Mouse (Mus musculus) MEL (cell line): ENCODE results near the gene Olfr697. TPM values are rescaled to one million over a fixed set of nuclear protein-coding genes. Genes with fewer than 3 reads are reported as not detected.

Experiments used
- polyA plus RNA-seq, 2 experiments: library from polyadenylated mRNA; stranded (reverse) in 1 of 2; unstranded in 1 of 2; fragments of >175 nt in 1 of 2; fragments of >200 nt in 1 of 2; gene quantifications; 2 replicates each; pipeline versions ENCODE4 v1.2.1 to v1.2.4; 2012; ENCODE audit warnings: low replicate concordance in 2 of 2, low read depth in 1 of 2; ENCODE audit not compliant: insufficient read length in 2 of 2, insufficient read depth in 1 of 2, missing spikeins in 1 of 2
- total RNA-seq: library from RNA; depleted of rRNA; stranded (reverse); fragments of 300-350 nt; gene quantifications from 2 replicates; pipeline ENCODE4 v1.2.3, GENCODE M21; 2012; rRNA removed

Olfr697 gene
- total and polyA plus RNA-seq, 3 experiments = not detected

Other genes with a start within 250 kb of the Olfr697 start
- not detected in 2 replicates for gene Olfr693, start 61.9 kb downstream of the Olfr697 start, total RNA-seq
- not detected for gene Olfr693, start 61.9 kb downstream of the Olfr697 start, polyA plus RNA-seq
- gene Olfr694, start 50.6 kb downstream of the Olfr697 start, total RNA-seq = not detected in 2 replicates
- not detected for gene Olfr694, start 50.6 kb downstream of the Olfr697 start, polyA plus RNA-seq
- not detected in 2 replicates for gene Olfr695, start 26.0 kb downstream of the Olfr697 start, total RNA-seq
- not detected for gene Olfr695, start 26.0 kb downstream of the Olfr697 start, polyA plus RNA-seq
- not detected in 2 replicates for gene Olfr698, start 13.0 kb upstream of the Olfr697 start, total RNA-seq
- gene Olfr698, start 13.0 kb upstream of the Olfr697 start, polyA plus RNA-seq = not detected
- not detected in 2 replicates for gene Olfr699, start 50.8 kb upstream of the Olfr697 start, total RNA-seq
- gene Olfr699, start 50.8 kb upstream of the Olfr697 start, polyA plus RNA-seq = not detected
- not detected in 2 replicates for gene Olfr700, start 66.4 kb upstream of the Olfr697 start, total RNA-seq
- gene Olfr700, start 66.4 kb upstream of the Olfr697 start, polyA plus RNA-seq = not detected
- not detected in 2 replicates for gene Olfr701, start 71.7 kb upstream of the Olfr697 start, total RNA-seq
- gene Olfr701, start 71.7 kb upstream of the Olfr697 start, polyA plus RNA-seq = not detected
- gene Olfr702, start 91.5 kb upstream of the Olfr697 start, total RNA-seq = not detected in 2 replicates
- not detected for gene Olfr702, start 91.5 kb upstream of the Olfr697 start, polyA plus RNA-seq
- not detected in 2 replicates for gene Olfr703, start 100.9 kb upstream of the Olfr697 start, total RNA-seq
- not detected for gene Olfr703, start 100.9 kb upstream of the Olfr697 start, polyA plus RNA-seq
- not detected in 2 replicates for gene Olfr704, start 120.7 kb upstream of the Olfr697 start, total RNA-seq
- not detected for gene Olfr704, start 120.7 kb upstream of the Olfr697 start, polyA plus RNA-seq
- not detected in 2 replicates for gene Olfr705, start 134.4 kb upstream of the Olfr697 start, total RNA-seq
- not detected for gene Olfr705, start 134.4 kb upstream of the Olfr697 start, polyA plus RNA-seq
- not detected in 2 replicates for gene Olfr706, start 145.7 kb upstream of the Olfr697 start, total RNA-seq
- not detected for gene Olfr706, start 145.7 kb upstream of the Olfr697 start, polyA plus RNA-seq
- not detected in 2 replicates for gene Olfr707, start 158.8 kb upstream of the Olfr697 start, total RNA-seq
- not detected for gene Olfr707, start 158.8 kb upstream of the Olfr697 start, polyA plus RNA-seq
- gene Olfr1532-ps1, start 165.6 kb upstream of the Olfr697 start, total RNA-seq = not detected in 2 replicates
- gene Olfr1532-ps1, start 165.6 kb upstream of the Olfr697 start, polyA plus RNA-seq = not detected
- not detected in 2 replicates for gene Olfr709-ps1, start 189.8 kb upstream of the Olfr697 start, total RNA-seq
- not detected for gene Olfr709-ps1, start 189.8 kb upstream of the Olfr697 start, polyA plus RNA-seq
- gene Olfr710, start 205.9 kb upstream of the Olfr697 start, total RNA-seq = not detected in 2 replicates
- gene Olfr710, start 205.9 kb upstream of the Olfr697 start, polyA plus RNA-seq = not detected
- gene Olfr6, start 221.5 kb upstream of the Olfr697 start, total RNA-seq = not detected in 2 replicates
- gene Olfr6, start 221.5 kb upstream of the Olfr697 start, polyA plus RNA-seq = not detected
- gene Olfr711, start 233.0 kb upstream of the Olfr697 start, total RNA-seq = not detected in 2 replicates
- gene Olfr711, start 233.0 kb upstream of the Olfr697 start, polyA plus RNA-seq = not detected